Mouse (Mus musculus) ovary, postnatal 14 days (tissue): Measurements from ENCODE around the gene Asb2.
A peak's percentile ranks its signal among the peaks of the same experiment; 100 is the strongest.

Experiments
- DNase-seq: peaks from one replicate; pipeline ENCODE4 v3.0.0; 2022; ENCODE audit warnings: low spot score

Gene Asb2

DNA sequence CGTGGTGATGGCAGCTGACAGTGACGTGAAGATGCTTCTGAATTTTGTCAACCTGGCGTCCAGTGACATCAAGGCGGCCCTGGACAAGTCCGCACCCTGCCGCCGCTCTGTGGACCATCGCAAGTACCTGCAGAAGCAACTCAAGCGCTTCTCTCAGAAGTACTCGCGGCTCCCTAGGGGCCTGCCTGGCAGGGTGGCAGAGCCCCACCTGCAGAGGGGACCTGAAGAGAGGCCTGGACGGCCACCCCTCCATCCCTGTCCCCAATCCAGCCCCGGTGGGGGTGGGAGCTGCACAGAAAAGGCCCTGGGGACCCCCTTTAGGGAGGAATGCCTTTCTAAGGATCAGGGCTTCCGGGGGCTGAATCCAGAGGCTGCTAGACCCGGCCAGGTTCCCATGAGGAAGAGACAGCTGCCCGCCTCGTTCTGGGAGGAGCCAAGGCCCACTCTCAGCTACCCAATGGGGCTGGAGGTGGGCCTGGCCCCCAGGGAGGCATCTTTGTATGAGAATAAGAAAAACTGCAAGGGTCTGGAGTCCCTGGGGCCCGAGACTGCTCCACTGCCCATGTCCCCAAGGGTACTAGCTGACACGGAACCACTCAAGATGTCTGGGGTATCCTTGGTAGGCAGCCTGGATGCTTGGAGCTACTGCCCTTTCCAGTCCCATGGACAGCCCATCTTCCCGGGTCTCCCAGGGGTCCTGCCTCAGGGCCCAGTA is 39.8 kb downstream of the Asb2 start:
- DNase-seq, result no peak

DNA sequence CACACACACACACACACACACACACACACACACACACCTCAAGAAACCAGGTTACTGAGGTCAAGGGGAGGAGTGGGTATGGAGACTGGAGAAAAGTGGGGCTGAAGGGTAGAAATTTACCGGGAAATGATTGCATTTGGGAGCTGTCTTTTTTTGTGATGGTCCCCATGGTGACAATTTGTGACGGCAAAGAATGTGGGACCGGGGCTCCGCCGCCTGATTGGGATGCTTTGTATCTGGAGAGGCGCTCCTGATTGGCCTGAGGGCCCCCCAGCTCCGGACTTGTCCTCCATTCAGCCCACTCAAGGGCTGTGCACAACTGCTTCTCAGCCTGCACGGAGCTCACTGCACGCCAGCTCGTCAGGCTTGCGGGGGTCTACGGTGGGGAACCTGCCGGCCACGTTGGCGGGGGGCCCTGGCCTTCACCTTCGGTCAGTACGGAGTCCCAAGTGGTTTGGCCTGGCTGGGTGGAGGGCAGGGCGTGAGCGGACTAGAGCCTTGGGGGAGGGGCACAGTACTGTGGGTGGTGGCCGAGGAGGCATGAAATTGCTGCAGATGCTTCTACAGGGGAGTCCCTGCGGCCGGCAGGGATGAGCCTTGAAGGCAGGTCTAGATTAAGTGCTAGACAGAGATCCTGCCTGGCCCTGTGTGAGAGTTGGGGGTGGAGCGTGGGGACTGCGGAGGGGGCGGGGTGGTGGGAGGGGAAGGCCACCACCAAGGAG is 41.0 kb downstream of the Asb2 start:
- no peak for DNase-seq

DNA sequence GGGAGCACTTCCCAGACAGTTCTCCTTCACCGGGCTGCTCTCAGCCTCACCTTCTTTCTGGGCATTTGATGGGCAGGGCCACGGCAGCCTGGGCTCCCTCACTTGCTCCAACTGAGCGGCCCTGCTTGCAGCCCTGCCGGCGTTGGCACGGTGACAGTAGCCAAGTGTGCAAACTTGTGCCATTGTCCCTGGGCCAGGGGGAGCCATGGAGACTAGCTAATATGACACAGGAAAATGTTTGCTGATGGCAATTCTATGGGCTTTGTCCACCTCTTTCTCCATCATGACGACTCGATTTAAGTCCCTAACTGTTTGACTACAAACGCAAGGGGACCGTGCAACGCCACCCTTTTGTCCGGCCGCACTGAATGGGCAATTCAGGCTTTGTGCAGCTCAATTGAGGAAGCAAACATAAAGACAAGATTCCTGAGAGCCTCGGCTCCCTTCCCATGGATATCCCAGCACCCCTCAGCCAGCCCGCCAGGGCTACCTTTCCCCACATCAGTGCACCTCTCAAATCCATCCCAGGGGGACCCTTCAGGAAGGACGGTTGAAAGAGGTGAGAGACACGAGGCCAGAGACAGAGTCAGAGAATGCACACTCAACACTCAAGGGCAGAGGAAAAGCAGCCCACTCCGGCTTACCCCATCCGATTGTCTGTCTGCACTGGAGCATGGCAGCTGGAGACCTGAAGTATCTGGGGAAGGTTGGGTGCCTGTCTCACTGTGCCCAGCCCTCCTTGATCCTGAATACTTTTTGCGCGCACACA is 41.7 kb downstream of the Asb2 start:
- no peak for DNase-seq

DNA sequence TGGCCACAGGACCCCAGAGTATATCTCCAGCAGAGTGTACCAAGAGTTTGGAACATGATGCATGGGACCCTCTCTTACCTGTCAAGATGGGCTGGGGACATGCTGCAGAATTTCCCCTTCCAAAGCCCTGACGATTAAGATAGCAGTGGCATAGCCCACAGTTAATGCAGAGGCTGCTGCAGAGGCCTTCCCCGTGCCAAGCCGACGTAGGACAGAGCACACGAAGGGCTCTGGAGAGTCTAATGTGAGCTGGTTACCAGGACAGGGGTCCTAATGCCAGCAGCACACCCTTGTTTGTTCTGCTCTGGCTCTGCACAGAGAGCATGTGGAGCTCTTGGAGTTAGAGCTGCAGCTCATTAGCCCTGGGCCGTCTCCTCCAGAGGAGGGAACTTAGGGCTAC is 42.5 kb downstream of the Asb2 start:
- no peak for DNase-seq

DNA sequence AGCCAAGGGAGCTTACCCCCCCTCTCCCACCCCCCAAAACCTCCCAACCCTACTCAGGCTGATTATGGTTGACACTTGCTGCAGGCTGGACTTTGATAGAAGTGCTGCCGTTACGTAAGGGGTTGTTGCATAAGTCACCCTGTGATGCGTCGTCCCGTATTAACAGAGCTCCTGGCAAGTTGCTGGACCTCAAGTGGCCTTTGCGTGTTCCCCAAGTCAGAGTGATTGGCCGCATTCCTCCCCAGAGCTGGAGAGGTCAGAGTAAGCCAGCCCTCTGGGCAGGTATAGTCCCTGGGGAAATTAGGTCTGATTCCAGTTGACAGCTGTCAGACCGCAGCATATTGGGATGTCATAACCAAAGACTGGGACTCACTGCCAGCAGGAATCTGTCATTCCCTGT is 43.9 kb downstream of the Asb2 start:
- DNase-seq, result no peak

DNA sequence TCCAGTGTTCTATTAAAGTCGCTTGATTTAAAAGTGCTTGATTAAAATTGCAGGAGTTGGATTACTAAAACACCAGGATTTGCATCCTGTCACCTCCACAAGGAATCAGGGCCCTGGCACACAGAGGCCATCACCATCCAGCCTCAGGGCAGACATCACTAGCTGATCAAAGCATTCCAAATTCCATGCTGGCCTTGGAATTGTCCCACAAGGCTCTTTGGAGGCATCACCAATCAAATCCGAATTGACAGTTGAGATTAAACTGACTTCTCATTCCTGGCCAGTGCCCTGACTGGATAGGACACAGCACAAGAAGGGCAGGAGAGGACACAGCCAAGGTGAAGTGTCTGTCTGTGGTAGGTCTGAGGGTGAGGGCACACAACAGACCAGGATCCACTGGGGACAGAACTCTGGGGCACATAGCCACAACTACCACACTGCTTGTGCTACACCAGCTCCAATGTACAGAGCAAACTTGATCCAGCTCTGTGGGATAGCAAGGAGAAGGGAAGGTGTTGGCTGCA is 45.0 kb downstream of the Asb2 start, which contains the start of gene Fam181a:
Gene Fam181a (plus strand): TSS at position 232 of the 524 bp plus-strand sequence.
- DNase-seq, result no peak

DNA sequence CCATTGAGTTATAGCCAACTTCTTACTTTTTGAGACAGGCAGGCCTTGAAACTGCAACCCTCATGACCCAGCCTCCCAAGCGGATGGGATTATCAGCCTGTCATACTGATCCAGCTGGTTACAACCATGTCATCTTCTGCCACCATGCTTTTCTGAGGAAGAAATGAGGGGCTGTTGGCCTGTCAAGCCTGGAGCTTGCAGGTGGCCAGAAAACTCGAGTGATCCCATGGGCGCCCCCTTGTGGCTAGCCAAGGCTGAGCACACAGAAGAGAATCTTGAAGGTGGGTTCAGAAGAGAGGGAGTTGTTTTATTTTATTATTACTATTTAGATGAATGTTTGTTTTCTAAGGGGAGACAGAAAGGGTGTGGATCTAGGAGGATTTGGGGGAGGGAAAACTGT is 49.1 kb downstream of the Asb2 start:
- DNase-seq, result peak; percentile 36

DNA sequence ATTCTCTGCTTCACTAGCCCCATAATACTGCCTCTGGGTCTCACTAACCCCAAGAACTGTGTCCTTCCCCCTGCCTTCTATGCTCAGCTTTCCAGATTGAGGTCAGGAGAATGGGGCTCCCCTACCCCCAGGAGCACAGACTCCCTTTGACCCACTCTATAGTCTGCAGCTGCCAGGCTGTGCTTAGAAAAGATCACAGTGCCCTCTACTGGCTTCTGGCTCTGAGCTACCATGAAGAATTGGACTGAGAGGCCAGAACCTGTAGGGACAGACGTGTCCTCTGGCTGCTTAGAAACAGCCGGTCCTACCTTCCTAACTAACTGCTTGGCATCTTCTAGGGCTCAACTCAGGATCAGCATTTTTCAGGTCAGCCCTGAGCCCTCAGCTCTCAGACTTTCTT is 49.6 kb downstream of the Asb2 start:
- DNase-seq, result no peak

DNA sequence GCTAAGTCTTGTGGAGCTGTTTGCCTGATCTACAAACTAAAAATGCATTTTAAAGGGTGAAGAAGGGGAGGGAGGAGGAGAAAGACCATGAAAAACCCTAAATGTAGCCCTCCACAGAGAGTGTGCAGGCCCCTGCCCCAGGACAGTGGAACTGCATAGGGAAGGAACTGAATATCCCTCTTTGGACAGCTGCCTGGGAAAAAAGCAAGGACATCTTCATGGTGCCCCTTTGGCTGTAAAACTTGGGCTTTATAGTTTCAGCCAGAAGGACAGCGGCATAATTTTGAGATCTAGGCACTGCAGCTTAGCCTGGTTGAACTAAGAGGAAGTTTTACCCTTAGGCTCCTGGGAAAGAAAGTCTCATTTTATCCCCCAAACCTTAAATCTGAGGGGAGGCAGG is 52.8 kb downstream of the Asb2 start:
- no peak for DNase-seq

DNA sequence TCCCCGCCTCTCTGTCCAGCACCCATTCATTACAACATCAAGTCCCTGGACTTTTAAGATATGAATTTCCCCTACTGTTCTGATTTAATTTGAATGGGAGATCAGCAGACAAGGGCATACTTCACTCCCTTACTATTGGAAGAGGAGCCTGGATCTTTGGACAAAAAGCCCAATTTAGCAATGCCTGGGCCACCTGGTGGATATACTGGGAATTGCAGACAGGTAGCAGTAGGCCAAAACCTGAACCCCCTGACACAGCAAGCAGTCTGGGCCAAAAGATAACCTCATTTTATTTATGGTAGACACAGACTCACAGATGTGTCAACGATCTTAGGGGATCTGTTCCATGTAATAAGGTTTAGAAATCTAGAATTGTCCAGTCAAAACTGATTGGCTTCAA is 54.2 kb downstream of the Asb2 start:
- peak; percentile 60 for DNase-seq

DNA sequence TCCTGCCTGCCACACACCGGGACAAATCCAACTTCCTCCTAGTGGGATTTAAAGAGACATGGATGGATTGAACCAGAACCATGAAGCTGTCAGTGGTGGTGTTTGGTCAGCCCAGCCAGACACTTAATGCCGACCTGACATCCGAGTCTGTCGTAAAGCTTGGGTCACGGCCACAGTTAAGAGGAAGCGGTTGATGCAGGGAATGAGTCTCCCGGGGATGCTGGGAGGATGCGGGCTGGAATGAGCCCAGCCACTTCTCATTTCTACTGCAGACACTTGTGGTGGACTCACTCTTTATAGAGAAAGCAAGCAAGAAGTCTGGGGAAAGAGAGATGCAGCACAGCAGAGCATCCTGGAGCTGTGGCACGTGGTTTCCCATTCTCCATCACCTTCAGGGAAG is 55.3 kb downstream of the Asb2 start:
- no peak for DNase-seq

DNA sequence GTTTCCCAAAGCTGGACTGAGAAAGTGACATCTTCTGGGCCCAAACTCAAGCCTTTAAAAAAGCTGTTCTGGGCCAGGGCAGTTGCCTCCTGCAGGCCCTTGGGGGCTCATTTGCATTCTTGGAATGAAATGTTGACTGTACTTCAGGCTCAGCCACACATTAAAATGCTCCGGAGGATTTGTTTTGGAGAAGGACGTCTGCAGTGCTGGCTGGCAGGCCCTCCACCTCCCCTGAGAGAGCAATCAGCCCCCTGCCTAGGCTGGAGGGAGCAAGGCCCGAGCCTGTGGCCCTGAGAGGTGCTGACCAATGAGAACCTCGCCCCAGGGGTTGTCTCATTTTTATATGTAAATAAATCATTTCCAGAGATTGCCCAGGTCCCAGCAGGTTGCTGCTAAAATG is 59.5 kb downstream of the Asb2 start:
- DNase-seq, result no peak

DNA sequence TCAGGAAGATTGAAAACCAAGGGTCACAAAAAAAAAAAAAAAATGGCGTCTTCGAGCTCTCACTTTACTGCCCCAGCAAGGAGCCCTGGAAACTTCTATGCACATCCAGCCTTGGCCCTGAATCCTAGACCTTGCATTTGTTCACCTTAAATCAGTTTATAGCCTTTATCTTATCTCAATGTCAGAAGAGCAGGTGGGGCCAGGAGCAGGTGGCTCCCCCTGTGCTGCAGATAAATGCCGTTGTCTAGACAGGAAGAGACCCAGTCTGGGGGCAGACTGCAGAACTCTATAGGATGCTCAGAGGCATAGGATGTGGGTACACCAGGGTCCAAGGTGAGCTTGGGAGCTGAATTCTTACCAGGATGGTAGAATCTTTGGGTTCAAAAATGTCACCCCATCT is 63.4 kb downstream of the Asb2 start:
- no peak for DNase-seq

DNA sequence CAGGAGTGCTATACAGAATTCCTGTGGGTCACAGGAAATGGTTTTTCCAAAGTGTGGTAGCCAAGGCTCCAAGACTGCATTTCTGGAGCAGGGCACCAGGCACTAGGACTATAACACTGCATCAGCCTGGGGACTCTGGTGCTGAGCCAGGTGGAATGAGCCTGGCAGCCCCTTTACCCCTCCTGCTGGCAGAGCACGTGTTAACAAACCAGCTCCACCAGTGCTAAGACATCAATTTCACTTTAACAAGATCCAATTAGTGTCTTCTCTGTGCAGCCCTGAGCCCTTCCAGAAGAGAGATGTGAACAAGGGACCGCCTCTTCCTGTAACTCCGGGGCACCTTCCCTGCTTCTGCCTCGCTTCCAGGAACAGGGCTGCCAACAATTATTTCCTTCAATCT is 68.5 kb downstream of the Asb2 start:
- no peak for DNase-seq

DNA sequence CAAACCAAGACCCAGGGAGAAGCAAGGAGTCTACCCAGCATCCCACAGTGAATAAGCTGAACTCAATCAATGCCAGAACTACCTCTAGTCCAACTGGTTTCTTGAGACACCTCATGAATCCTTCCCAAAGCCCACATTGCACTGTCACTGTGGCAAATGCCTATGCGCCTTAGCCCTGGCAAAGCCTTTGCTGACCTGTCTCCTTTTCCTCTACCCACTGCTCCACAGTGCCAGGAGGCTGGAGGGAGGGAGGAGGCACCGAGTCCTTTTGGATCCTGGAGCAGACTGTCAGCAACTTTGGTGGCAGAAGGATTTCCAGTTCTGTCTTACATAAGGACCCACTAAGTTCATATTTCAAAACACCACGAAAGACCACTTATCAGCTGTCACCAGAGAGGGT is 72.4 kb downstream of the Asb2 start:
- no peak for DNase-seq

DNA sequence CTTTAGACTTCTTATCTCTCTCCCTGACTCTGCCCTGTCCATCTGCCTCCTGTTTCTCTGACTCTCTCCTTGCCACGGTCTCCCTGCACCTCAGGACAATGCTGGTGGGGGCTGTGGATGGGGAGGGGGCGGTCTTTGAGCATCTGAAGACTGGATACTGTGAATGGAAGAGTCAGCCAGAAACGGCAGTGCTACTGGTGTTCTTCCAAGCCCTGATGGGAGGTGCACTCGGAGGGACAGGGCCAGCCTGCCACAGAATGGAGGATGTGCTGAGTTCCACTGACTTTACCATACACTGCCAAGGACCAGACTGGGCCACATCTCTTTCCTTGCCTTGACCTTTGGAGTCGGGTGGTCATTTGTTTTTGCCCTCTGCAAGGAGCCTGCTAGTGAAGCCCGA is 72.9 kb downstream of the Asb2 start:
- no peak for DNase-seq

DNA sequence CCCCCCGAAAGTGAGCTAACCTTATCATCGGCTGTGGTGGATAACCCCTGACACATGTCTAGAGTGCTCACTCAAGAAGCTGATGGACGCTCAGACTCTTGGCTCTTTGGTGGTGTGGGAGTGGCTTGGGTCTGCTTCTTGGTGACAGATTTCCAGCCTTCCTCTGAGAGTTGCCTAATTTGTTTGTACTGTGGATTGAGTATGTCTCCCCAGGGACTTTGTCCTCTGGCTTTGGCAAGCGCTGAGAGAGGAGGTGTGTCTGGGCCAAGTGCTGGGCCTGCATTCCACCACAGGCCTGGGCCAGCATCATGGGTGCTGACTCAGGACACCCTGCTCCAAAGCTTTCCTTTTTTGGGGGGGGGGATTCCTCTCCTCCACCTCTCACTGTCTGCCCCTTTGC is 73.9 kb downstream of the Asb2 start:
- peak; percentile 14 for DNase-seq

DNA sequence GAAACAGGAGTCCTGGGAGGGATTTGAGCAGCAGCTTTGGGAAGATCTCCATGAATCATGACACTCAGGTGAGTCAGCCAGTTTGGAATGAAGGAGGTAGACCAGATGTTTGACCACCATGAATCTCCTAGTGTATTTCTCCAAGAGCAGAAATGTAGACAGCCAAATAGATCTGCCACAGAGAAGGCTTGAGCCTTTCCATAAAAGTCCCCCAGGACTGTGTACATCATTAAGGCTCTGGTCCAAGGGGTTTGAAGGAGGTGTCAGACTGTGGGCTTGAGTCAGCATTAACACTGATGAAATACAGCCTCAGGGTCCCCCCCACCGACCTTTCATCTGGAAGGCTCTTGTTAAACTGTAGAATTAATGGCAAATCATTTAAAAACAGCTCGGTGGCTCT is 74.3 kb downstream of the Asb2 start:
- no peak for DNase-seq

DNA sequence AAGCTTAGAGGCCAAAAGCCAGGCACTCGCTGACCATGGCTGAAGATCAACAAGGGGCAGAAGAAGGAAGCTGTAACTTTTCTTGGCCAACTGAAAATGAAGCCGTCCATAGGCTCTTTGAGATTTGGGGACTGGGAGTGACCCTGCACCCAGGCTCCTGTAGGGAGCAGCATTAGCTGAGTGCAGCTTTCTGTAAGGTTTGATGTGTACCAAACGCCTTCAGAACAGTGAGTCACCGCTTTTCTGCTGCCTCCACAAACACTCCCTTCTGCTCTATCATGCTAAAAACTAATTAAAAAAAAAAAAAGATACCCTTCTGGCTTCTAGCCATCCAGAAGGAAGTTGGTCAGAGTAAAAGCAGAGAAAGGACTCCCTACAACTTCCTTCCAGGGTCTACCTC is 79.4 kb downstream of the Asb2 start:
- no peak for DNase-seq

DNA sequence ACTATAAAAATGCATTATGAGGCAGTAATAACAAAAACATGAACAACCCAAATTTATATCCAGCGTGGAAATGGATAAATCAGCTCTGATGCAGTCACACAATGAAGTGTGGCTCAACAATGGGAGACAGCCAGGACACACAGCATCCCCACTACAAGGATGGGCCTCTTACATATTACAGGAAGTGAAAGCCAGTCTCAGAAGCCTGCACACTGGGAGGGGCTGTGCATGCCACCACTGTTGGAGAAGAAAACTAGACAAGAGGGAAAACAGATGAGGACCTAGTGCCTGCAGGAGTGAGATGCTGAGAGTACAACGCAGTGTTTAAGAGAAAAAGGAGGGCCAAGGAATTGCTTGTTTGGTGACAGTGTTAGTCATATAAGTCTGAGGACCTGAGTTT is 82.1 kb downstream of the Asb2 start:
- no peak for DNase-seq

DNA sequence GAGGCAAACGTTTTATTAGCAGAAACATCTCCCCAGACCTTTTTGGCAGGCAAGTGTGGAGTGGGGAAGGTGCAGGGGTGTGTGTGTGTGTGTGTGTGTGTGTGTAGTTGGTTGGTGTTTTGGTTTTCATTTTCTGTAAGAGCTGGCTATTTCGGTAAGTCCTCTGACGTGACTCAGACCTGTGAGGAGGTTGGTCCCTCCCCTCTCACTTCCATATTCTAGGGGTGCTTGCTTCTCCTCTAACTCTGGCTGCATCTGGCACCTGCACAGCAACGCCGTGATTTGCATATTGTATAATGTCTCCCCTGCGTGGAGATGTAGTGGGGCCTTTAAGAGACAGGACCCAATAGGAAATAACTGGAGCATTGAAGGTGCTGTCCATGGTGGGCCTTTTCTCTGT is 82.8 kb downstream of the Asb2 start:
- no peak for DNase-seq

DNA sequence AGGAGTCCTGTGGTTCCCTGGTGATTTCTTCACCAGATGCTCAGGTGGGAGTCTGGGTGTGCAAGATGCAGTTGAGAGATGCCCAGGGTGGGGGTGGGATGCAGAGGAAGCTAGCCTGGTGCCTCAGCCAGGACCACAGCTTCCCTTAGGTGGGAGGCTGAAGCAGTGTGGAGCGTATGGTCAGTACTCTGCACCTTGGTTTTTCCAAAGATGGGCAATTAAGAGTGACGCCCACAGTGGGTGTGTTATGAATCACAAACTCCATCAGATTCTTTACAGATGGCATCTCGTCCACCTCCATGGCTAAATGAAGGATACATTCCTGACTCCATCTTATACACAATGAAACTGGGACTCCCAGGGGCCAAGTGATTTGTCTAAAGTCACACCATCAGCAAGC is 83.6 kb downstream of the Asb2 start:
- no peak for DNase-seq
